Mouse (Mus musculus) left cerebral cortex, adult 18-20 months (tissue): ENCODE measurements at regions not wholly inside any gene's neighbourhood (a gene's known extent, or its start where the extent isn't known, plus 50 kb on each side); places are given as distances from the start of the nearest gene placed in this dataset.

ENCODE experiments used
- DNase-seq, 2 experiments: peaks; one replicate each; pipeline ENCODE4 v3.0.0; 2021 to 2022; ENCODE audit warnings: low spot score in 2 of 2, mixed read lengths in 1 of 2

DNA sequence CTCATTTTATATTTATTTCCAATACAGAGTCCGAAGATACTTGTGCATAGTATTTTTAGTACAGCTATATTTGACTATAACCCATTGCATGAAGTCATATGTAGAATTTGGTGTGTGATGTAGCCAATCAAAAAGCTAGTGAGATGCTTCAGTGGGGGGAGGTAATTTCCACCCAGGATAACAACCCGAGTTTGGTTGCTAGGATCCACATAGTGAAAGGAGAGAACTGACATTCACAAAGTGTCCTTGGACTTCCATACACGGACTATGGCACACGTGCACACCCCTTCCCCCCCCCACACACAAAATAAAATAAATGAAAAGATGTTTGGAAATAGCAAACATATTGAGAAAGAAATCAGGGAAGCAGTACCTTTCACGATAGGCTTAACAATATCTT is 137.2 kb downstream of the Gm815 start:
- no peak for DNase-seq

DNA sequence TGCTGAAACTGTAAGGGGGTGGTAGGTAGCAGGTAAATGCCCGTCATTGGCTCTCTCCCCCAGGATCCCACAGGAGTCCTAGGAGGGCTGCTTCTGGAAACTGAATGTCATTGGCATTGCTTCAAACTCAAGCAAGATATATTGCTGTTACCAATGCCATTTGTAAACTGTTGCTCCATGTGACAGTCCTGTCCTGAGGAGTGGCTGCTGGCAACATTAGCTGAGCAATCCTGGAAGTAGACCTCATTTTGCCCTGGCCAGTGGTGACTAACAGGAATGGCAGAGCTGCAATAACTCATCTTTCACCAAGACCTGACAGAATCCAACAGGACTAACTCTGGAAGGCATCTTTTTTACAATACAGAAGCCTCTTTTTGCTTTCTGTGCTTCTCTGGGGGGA is 143.2 kb downstream of the Gm815 start:
- no peak for DNase-seq

GRCm38 (mm10) chr19:27031030-27031700 is 145.5 kb downstream of the Gm815 start:
- no peak for DNase-seq

DNA sequence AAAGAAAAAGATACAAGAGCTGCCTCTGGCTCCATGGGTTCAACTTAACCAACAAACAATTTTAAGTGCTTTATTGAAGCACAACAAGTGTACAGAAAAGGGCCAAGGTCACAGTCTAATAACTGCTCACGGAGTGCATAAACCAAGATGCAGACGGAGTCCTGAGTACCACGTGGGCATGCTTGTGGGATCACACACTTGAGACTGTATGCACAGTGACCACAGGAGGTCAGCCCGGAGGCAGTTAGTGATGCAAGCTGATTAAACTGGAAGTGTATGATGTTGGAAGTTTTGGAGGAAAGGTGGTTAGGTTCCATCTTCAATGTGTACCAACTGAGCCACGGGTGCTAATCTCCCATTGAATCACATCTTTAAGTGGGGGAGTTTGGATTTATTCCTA is 146.9 kb downstream of the Gm815 start:
- DNase-seq, result no peak

DNA sequence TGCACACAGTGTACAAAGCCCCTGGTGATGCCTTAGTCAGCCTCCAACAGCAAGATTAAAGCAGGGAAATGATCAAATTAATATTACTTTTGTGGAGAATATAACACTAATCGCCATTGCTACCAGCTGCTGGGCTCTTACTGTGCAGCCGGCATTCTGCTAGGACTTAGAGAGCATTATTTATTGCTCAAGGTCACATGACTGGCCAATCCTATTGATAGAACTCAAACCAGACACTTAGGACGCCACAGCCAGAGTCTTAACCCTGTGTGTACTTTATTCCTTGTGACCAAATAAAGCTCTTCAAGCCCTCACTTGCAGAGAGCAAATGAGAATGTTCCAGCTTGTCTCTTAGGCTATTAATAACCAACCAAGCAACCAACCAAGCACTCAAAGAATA is 152.6 kb downstream of the Gm815 start:
- no peak for DNase-seq

DNA sequence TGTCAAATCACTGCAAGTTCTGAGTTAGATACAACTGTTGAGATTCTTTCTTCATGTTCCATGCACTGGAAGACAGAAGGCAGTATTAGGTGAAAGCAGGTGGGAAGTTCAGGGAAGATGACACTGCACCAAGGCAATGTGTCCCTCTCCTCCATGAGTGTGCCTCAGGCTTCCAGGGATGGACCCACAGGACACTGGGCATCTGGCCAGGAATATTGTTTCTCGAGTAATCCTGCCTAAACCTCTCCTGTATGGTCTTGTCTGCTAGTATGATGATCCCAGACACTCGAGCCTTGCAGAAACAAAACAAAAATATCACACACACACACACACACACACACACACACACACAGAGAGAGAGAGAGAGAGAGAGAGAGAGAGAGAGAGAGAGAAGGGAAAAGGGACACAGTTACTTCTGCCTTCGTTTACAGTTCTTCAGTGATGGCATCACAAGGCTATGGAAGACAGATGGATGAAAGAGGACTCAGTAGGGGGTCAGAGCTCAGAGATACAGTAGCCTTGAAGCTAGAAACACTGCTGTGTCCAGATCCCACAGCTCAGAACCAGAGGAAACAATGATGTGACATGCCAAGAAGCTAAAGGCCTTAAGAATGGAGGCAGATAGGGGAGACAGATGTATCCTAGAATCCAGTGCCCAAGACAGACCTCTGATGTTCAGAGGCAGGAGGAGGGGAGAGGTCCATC is 154.8 kb downstream of the Gm815 start:
- DNase-seq, result no peak

DNA sequence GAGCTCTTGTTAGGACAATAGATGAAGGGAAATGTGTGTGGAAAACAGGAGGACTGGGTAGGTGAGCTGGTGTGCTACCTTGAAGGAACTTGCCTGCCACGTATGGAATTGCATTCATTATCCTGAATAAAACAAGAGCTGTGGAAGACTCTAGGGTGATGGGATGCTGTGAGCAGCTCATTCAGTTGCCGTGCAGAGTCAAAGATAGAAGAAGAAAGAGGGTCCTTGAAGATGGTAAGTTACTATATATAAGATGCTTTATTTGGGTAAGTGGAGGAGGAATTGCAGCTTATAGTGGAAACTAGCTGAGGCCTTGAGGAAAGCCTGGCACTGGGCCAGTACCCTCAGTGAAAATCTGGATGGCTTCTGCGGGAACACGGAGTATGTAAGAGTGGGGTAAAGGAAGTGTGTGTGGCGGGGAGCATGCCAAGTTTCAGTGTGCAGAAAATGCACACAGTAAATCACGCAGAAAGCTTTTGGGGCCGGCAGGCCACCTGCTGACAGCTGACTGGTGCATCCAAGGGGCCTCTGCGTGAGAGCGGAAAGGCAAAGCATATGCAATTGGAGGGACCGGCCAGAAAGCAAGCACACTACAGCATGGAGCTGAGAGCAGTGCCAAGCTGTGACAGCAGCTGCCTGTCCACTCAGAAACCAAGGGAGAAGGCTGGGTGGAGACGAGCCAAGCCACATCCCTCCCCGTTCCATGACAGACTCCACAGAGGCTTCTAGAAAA is 149.7 kb upstream of the Vldlr start:
- peak; percentile 76 to 84 for DNase-seq

DNA sequence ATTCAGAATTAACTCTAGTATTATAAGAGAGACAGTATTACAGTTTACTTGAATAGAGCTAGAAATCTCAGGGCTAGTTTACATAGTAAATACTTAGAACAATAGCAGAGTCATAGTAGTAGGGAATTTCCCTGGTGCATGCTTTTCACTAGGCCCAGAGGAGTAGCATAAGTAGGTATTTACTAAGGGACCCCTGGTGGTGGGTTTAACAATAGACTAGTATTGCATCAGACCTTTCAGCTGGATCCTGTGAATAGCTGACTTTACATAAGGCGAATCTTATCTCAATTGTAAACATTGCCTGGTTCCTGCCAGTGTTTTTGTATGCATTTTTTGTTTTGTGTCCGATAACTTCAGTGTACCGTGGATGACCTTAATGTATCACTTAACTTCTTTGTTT is 143.0 kb upstream of the Vldlr start:
- DNase-seq, result no peak

DNA sequence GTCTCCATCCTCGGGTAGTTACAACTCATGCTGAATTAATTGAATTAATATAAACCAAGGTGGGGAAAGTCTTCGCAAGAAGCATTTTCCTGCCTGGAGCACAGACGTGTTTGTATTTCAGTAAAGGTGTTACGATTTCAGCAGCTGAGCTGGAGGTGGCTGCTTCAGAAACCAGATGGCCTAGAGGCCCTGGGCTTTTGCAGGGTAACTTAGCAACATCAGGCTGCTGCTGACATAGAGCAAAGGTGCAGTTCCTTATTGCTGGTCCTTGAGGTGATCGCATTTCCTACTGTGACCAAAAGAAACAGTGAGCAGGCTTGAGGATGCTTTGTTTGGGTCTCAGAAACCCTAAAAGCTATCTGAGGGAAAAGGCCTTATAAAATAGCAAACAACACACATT is 141.3 kb upstream of the Vldlr start:
- no peak for DNase-seq

- peak in 1 of 2 experiments; percentile 28 for DNase-seq
Measured at GRCm38 (mm10) chr19:27076920-27077512, 139.3 kb upstream of the Vldlr start.

DNA sequence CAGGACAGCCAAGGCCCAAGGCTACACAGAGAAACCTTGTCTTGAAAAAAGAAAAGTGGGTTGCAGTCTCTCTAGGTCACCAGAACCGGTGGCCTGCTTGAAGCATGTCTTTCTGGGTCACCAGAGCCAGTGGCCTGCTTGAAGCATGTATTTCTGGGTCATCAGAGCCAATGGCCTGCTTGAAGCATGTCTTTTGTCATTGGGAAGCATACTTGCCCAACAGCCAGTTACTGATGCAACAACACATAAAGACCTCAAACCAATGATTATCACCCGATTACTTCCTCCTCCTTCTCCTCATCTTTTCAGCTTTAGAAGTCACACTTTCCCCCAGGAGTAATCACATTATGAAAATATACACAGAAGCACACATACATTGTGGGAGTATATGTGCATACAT is 128.9 kb upstream of the Vldlr start:
- no peak for DNase-seq

- no peak for DNase-seq
Measured at GRCm38 (mm10) chr19:27087833-27088232, 128.5 kb upstream of the Vldlr start.

GRCm38 (mm10) chr19:27089099-27089498 is 127.2 kb upstream of the Vldlr start:
- no peak for DNase-seq

GRCm38 (mm10) chr19:27091603-27092002 is 124.7 kb upstream of the Vldlr start:
- DNase-seq, result no peak

GRCm38 (mm10) chr19:27094777-27095478 is 121.4 kb upstream of the Vldlr start:
- DNase-seq, result no peak

DNA sequence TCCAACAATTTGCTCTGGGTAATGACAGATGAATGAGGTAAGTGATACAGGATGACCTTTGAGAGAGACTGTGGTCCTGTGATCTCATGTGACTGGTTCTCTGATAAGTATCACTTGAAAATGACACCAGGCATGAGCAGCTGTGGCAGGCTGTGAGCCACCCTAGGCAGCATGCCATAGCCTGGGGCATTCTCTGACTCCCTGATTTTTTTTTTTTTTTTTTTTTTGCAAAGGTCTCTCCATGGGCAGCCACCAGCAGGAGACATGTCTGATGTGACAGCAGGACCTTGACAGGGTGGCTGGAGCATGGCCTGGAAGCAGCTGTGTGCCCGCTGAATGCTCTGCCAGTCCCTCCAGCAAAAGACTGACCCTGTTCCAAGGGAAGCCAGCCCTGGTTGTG is 116.4 kb upstream of the Vldlr start:
- no peak for DNase-seq

- DNase-seq, result no peak
Measured at GRCm38 (mm10) chr19:27110437-27110836, 105.8 kb upstream of the Vldlr start.

DNA sequence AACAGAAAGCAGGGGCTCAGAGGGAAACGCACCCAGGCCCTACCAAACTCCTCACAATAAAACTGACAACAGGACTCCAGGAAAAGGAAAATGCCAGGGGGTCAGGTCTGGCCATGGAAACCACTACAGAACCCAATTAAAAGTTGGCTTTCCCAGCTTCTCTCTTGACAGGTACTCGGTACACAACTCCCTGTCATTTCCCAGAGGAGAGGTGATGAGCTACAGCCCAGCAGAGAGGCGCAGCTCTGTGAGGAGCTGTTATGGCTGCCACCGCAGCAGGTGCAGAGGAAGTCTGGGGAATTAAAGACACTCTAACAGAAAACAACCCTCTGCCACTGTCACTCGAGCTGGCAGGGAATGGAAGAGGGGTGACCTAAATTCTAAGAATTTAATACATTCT is 95.4 kb upstream of the Vldlr start:
- DNase-seq, result no peak

DNA sequence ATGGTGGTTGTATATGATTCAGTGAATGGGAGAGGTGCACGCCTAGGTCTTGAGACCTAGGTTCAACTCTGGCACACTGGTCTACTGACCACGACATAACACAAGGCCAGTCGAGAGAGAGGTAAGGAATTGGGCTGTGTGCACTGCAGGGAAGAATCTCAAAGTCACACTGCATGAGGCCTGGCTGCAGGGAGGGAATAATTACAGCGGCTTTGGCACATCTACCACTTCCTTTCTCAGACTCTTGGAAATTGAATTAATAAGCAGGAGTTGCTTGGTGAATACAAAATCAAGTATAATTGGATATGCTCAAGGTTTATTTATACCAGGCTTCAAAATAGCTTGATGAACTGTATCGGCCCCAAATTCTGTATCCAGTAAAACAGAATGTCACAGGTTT is 93.9 kb upstream of the Vldlr start:
- DNase-seq, result no peak

DNA sequence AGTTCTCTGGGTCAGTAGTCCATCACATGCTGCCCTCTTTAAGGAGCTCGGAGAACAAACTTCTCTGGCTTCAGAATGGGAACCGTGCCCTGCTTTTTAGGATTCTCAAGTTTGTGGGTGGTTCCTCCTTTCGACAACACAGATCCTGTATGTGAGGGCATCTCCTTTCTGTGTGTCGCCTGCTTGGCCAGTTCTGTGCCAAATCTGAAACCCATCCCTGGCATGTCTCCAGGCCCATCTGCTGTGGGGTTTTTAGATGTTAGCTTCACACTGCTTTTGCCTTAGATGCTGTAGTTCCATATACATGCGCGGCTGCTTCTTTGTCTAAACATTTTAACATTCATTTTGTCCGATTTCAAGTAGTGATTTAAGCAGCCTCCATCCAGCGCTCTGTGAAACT is 93.0 kb upstream of the Vldlr start:
- peak; percentile 80 to 85 for DNase-seq

DNA sequence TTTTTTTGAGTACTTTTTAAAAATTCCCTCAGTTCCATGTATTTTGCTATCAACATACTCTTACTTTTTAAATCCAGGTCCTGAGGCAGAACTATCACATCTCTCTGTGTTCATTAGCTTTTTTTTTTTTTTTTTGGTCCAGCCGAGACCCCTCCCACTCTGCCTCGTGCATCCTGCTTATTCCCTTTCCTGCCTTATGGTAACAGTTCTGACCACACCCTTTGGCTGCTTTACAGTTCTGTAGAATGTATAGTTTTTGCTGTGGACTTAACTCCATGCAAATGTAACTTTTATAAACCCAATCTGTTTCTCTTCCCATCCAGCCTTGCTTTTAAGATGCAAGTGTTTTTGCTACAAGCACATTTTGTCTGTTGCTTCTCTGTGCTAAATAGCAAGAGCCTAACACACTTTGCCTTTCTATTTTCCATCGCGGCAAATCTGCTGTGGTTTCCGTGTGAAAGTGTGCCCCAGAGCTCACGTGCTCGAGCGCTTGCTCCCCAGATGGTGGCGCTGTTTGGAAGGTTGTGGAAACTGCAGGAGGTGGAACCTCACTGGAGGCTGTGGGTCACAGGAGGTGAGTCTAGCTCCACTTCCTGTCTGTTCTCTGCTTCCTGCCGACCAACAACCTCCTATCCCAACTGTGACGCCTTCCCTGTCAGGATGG is 92.3 kb upstream of the Vldlr start:
- DNase-seq, result peak; percentile 32 to 44
